Mouse (Mus musculus) CH12.LX (cell line): Measurements from ENCODE around the gene Ankrd12.

ENCODE experiments used
- CTCF ChIP-seq, 2 experiments: IDR thresholded peaks in 1 of 2; conservative IDR thresholded peaks in 1 of 2; 2 replicates each; pipeline ENCODE4 v1.5.1; 2011 to 2012; ENCODE audit warnings: low read depth in 2 of 2, low read length in 2 of 2, improper control_type of control experiment in 1 of 2, inconsistent platforms in 1 of 2, mild to moderate bottlenecking in 1 of 2, moderate library complexity in 1 of 2
- E2F4 ChIP-seq: IDR thresholded peaks from 2 replicates; pipeline ENCODE4 v1.6.1; 2011; ENCODE audit warnings: low read depth, low read length, improper control_type of control experiment; ENCODE audit not compliant: insufficient replicate concordance
- EP300 ChIP-seq: IDR thresholded peaks from 2 replicates; pipeline ENCODE4 v1.6.1; 2011; ENCODE audit warnings: low read length, improper control_type of control experiment
- MAZ ChIP-seq: IDR thresholded peaks from 2 replicates; pipeline ENCODE4 v1.6.1; 2012; ENCODE audit warnings: low read depth, mild to moderate bottlenecking, inconsistent platforms, low read length, improper control_type of control experiment, moderate library complexity
- MXI1 ChIP-seq: IDR thresholded peaks from 2 replicates; pipeline ENCODE4 v1.6.1; 2011; ENCODE audit warnings: mild to moderate bottlenecking, low read depth, low read length, improper control_type of control experiment
- NELFE ChIP-seq: IDR thresholded peaks from 2 replicates; pipeline ENCODE4 v1.6.1; 2011; ENCODE audit warnings: low read depth, low read length, improper control_type of control experiment
- NRF1 ChIP-seq: IDR thresholded peaks from 2 replicates; pipeline ENCODE4 v1.6.1; 2014; ENCODE audit warnings: low read depth, mild to moderate bottlenecking, inconsistent platforms, low read length, improper control_type of control experiment, moderate library complexity
- POLR2A ChIP-seq: IDR thresholded peaks from 2 replicates; pipeline ENCODE4 v1.6.1; 2011; ENCODE audit warnings: low read depth, mild to moderate bottlenecking, improper control_type of control experiment, low read length
- POLR2AphosphoS2 ChIP-seq: IDR thresholded peaks from 2 replicates; pipeline ENCODE4 v1.6.1; 2011; ENCODE audit warnings: low read depth, low read length, improper control_type of control experiment
- RAD21 ChIP-seq: IDR thresholded peaks from 2 replicates; pipeline ENCODE4 v1.6.1; 2011; ENCODE audit warnings: low read depth, mild to moderate bottlenecking, low read length, improper control_type of control experiment, moderate library complexity
- USF1 ChIP-seq: IDR thresholded peaks from 2 replicates; pipeline ENCODE4 v1.6.1; 2014; ENCODE audit warnings: low read depth, mild to moderate bottlenecking, inconsistent platforms, low read length, improper control_type of control experiment
- ZMIZ1 ChIP-seq: IDR thresholded peaks from 2 replicates; pipeline ENCODE4 v1.6.1; 2012; ENCODE audit warnings: low read depth, mild to moderate bottlenecking, inconsistent platforms, low read length, improper control_type of control experiment

- TF ChIP-seq E2F4: no peak
- no peak for TF ChIP-seq POLR2AphosphoS2
- no peak for TF ChIP-seq ZMIZ1
- no peak for TF ChIP-seq USF1
- TF ChIP-seq EP300: no peak
- no peak for TF ChIP-seq CTCF (conservative IDR thresholded peaks at IDR 0.05 in 1 of 2, IDR thresholded peaks at IDR 0.05 in 1 of 2; ENCODE audit: low read depth in 2 of 2, low read length in 2 of 2)
- no peak for TF ChIP-seq POLR2A
- TF ChIP-seq RAD21: no peak
- TF ChIP-seq MAZ: no peak
- no peak for TF ChIP-seq MXI1
- no peak for TF ChIP-seq NELFE
- no peak for TF ChIP-seq NRF1
Observed at GRCm38 (mm10) chr17:65959011-65959410, 117.9 kb downstream of the Ankrd12 start.
